Mouse (Mus musculus): ENCODE results near the gene Wdr48.

DNA sequence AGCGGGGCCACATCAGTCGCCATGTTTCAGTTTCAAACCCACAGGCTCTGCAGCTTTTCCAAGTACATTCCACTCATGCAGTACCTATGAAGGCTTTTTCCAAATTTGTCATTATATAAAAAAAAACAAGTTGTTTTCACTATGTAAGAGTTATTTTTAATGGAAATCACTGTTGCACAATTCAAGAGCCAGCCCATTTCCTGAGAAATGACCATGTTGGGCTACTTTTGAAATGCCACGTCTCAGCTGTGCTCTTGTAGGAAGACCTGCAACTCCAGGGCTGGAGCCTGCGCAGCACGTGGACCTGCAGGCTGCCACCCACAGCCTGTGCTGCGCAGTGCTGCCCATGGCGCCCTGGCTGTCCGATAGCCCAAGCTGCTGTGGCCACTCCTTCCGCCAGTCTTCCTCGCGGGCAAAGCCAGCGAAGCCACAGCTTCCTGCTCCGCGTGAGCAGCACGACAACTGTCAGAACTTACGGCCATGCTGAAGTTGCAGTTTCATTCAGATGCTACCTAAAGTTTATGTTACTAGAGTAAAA is 30.5 kb downstream of the Wdr48 start:
- TF ChIP-seq POLR2A (IDR thresholded peaks at IDR 0.05; ENCODE audit: insufficient read depth, low read length) (no peak), CTCF (IDR thresholded peaks at IDR 0.05; ENCODE audit: low read depth, low read length) (no peak)

Measured in ES-Bruce4 (cell line).